Mouse (Mus musculus) hindbrain, embryonic 10.5 days (tissue): ENCODE measurements at regions not wholly inside any gene's neighbourhood (a gene's known extent, or its start where the extent isn't known, plus 50 kb on each side); places are given as distances from the start of the nearest gene placed in this dataset.
A peak's percentile ranks its signal among the peaks of the same experiment; 100 is the strongest.

Experiments
- DNase-seq: peaks from one replicate; pipeline ENCODE4 v3.0.0-alpha.2; 2017; ENCODE audit warnings: low spot score
- H3K27ac ChIP-seq: fragments of 300-500 bp; sonication (generic); 2 replicates; pipeline ENCODE4 v1.5.1; 2016; ENCODE audit warnings: mild to moderate bottlenecking, moderate library complexity
- H3K27me3 ChIP-seq: fragments of 300-500 bp; sonication (generic); 2 replicates; pipeline ENCODE4 v1.6.1; 2016; ENCODE audit warnings: mild to moderate bottlenecking; ENCODE audit not compliant: poor library complexity, insufficient read depth, severe bottlenecking
- H3K36me3 ChIP-seq: fragments of 300-500 bp; sonication (generic); 2 replicates; pipeline ENCODE4 v1.6.1; 2016; ENCODE audit warnings: mild to moderate bottlenecking, moderate library complexity
- H3K4me1 ChIP-seq: fragments of 300-500 bp; sonication (generic); replicated peaks from 2 replicates; pipeline ENCODE4 v1.6.1; 2016; ENCODE audit warnings: mild to moderate bottlenecking
- H3K4me3 ChIP-seq: fragments of 300-500 bp; sonication (generic); 2 replicates; pipeline ENCODE4 v1.5.1; 2016; ENCODE audit warnings: mild to moderate bottlenecking, moderate library complexity
- H3K9me3 ChIP-seq: fragments of 300-500 bp; sonication (generic); 2 replicates; pipeline ENCODE4 v1.6.1; 2016; ENCODE audit warnings: mild to moderate bottlenecking, moderate library complexity
- WGBS: fragments of 180-500 bp; shearing (Covaris S2); methylation state at CpG from one replicate; pipeline ENCODE4 v1.1.7; 2016; 5-methylcytosine and 5-hydroxymethylcytosine counted together

- Histone ChIP-seq H3K4me3 (peak overlapping the region; percentile 36; the same call in 1 of the 2 replicates), H3K9me3 (0 out of 2 replicates have a peak, but pooled peaks cover 7% of the 10 kb centered on the region), H3K36me3 (no peaks in the 10 kb centered on the region), H3K27ac (no peak overlapping the region), H3K27me3 (peaks cover 99% of the 10 kb centered on the region), H3K4me1 (peaks cover 19% of the 10 kb centered on the region)
- WGBS, result 21% methylated on average over 13 of the region's 13 CpGs
- no peak for DNase-seq
Observed at GRCm38 (mm10) chr16:30144818-30145464, 80.8 kb downstream of the Hes1 start.

GRCm38 (mm10) chr16:30145465-30146207 lies 81.5 kb downstream of the Hes1 start:
- peak overlapping the region; percentile 36 for H3K4me3 ChIP-seq
- 12% methylated on average over 16 of the region's 16 CpGs for WGBS
- 0 out of 2 replicates have a peak, but pooled peaks cover 8% of the 10 kb centered on the region for H3K9me3 ChIP-seq
- H3K27ac ChIP-seq, result no peak overlapping the region; the same call in 1 of the 2 replicates
- no peaks in the 10 kb centered on the region for H3K36me3 ChIP-seq
- peaks cover 99% of the 10 kb centered on the region for H3K27me3 ChIP-seq
- H3K4me1 ChIP-seq, result peaks cover 19% of the 10 kb centered on the region
- peak; percentile 46 for DNase-seq

DNA sequence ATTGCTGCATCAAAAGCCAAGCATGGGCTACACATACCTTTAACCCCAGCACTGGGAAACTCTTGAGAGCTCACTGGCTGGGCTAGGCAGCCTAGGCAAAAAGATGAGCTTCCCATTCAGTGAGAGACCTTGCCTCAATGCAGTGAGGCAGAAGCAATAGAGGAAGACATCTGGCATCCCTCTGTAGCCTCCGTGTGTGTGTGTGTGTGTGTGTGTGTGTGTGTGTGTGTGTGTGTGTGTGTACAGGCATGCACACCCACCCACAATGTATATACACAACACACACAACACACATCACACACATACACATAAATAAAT lies 82.0 kb downstream of the Hes1 start:
- Histone ChIP-seq H3K4me3 (no peak overlapping the region), H3K27ac (no peak overlapping the region; the same call in 1 of the 2 replicates), H3K4me1 (peaks cover 19% of the 10 kb centered on the region), H3K9me3 (0 out of 2 replicates have a peak, but pooled peaks cover 8% of the 10 kb centered on the region), H3K36me3 (no peaks in the 10 kb centered on the region), H3K27me3 (peaks cover 99% of the 10 kb centered on the region)
- 64% methylated on average over 1 of the region's 1 CpGs for WGBS
- DNase-seq, result no peak

DNA sequence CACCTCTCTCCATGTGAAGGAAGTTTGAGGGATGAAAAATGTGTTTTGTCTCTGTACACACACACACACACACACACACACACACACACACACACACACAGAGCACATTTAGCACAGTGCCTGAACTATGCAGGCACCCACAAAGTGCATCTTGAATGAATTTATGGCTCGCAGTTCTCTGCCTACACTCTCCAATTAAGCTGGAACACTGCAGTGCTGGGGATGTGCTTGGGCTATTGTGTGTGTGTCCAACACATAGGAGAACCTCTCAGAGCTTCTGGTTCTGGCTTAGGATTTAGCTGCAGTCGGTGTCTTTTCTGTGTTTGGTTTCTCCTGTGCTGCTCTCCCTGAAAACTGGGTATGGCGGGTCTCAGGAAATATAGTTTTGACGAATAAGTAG lies 83.1 kb downstream of the Hes1 start:
- no peak for DNase-seq
- Histone ChIP-seq H3K4me1 (peaks cover 19% of the 10 kb centered on the region), H3K27ac (no peak overlapping the region), H3K4me3 (no peak overlapping the region), H3K36me3 (no peaks in the 10 kb centered on the region), H3K27me3 (peaks cover 96% of the 10 kb centered on the region), H3K9me3 (0 out of 2 replicates have a peak, but pooled peaks cover 8% of the 10 kb centered on the region)
- WGBS, result 90% methylated on average over 4 of the region's 4 CpGs

- no peak overlapping the region for H3K27ac ChIP-seq
- peaks cover 17% of the 10 kb centered on the region for H3K4me1 ChIP-seq
- H3K9me3 ChIP-seq, result 0 out of 2 replicates have a peak, but pooled peaks cover 8% of the 10 kb centered on the region
- no peak overlapping the region for H3K4me3 ChIP-seq
- peaks cover 96% of the 10 kb centered on the region for H3K27me3 ChIP-seq
- 91% methylated on average over 3 of the region's 3 CpGs for WGBS
- DNase-seq, result no peak
- H3K36me3 ChIP-seq, result no peaks in the 10 kb centered on the region
Observed at GRCm38 (mm10) chr16:30151104-30151503, 86.9 kb downstream of the Hes1 start.

- peaks cover 84% of the 10 kb centered on the region for H3K27me3 ChIP-seq
- peaks cover 22% of the 10 kb centered on the region for H3K4me1 ChIP-seq
- H3K36me3 ChIP-seq, result no peaks in the 10 kb centered on the region
- H3K9me3 ChIP-seq, result 0 out of 2 replicates have a peak, but pooled peaks cover 3% of the 10 kb centered on the region
- peak overlapping the region; percentile 56 for H3K27ac ChIP-seq
- DNase-seq, result no peak
- no peak overlapping the region for H3K4me3 ChIP-seq
- WGBS, result 25% methylated on average over 6 of the region's 6 CpGs
Observed at GRCm38 (mm10) chr16:30155070-30155469, 90.9 kb downstream of the Hes1 start.

DNA sequence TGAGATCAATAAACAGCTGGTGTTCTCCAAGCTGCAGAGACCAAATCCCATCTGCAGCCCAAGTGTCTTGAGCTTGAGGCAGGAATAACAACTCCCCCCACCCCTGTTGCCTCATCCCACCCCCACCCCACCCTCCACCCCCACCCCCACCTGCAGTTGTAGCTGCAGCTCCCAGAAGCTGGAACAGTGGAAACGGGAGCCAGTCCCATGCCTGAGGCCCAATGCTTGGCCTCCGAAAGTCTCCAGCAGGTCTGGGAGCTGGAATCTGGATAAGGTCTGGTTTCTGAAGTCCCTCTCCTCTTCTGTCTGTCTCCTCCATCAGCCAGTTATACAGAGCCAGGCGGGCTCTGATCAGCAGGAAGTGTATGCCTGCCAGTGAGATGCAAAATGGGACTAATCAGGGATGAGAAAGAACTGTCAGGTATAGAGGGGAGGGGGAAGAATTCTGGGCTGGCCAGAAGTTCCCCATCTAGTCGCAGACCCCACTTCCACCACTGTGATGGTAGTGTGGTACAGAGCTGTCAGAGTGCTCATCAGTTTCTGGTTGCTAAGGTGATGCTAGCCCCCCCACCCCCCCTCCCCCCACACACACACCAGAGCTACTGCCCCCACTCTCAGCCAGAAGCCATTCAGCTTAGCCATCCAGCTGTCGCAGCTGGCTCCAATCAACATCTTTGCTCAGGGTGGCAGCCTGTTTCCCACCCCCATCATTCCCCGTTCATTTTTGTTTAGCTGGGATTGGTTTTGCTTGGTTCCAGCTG lies 91.5 kb downstream of the Hes1 start:
- Histone ChIP-seq H3K27ac (peak overlapping the region; percentile 56), H3K36me3 (no peaks in the 10 kb centered on the region), H3K9me3 (0 out of 2 replicates have a peak, but pooled peaks cover 3% of the 10 kb centered on the region), H3K27me3 (peaks cover 82% of the 10 kb centered on the region), H3K4me1 (peaks cover 28% of the 10 kb centered on the region), H3K4me3 (no peak overlapping the region)
- 6% methylated on average over 6 of the region's 6 CpGs for WGBS
- peak; percentile 54 for DNase-seq

GRCm38 (mm10) chr16:30158184-30158583 lies 94.0 kb downstream of the Hes1 start:
- 92% methylated on average over 9 of the region's 9 CpGs for WGBS
- H3K27me3 ChIP-seq, result peaks cover 75% of the 10 kb centered on the region
- H3K4me1 ChIP-seq, result peaks cover 31% of the 10 kb centered on the region
- H3K4me3 ChIP-seq, result no peak overlapping the region
- 0 out of 2 replicates have a peak, but pooled peaks cover 3% of the 10 kb centered on the region for H3K9me3 ChIP-seq
- no peak for DNase-seq
- H3K27ac ChIP-seq, result no peak overlapping the region
- no peaks in the 10 kb centered on the region for H3K36me3 ChIP-seq

DNA sequence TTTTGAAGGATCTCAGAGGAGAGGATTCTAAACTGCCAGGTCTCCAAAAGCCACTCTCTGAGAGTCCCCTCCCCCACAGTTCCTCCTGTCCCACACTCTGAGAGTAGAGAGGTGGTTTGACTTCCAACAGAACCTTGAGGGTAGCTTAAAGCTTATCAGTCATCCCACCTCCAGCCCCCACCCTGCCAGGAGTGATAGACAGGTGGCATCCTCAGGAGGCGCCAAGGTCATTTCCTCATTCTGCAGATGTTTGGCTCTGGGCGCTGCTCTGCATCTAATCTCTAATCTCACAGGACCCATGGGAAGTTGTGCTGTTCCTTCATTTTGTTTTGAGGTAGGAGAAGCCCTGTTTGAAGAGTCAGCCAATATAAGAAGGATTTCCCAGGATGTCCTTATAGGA lies 96.2 kb downstream of the Hes1 start:
- Histone ChIP-seq H3K27me3 (peaks cover 56% of the 10 kb centered on the region), H3K4me1 (peaks cover 24% of the 10 kb centered on the region), H3K4me3 (no peak overlapping the region), H3K9me3 (0 out of 2 replicates have a peak, but pooled peaks cover 3% of the 10 kb centered on the region), H3K27ac (no peak overlapping the region), H3K36me3 (no peaks in the 10 kb centered on the region)
- no peak for DNase-seq
- 57% methylated on average over 2 of the region's 2 CpGs for WGBS

GRCm38 (mm10) chr16:30163303-30163702 lies 99.1 kb downstream of the Hes1 start:
- WGBS, result 89% methylated on average over 4 of the region's 4 CpGs

GRCm38 (mm10) chr16:30165667-30166180 lies 101.5 kb downstream of the Hes1 start:
- H3K4me3 ChIP-seq, result no peak overlapping the region
- peaks cover 3% of the 10 kb centered on the region for H3K4me1 ChIP-seq
- no peak overlapping the region for H3K27ac ChIP-seq
- peaks cover 40% of the 10 kb centered on the region for H3K27me3 ChIP-seq
- 89% methylated on average over 3 of the region's 3 CpGs for WGBS
- no peak for DNase-seq
- H3K9me3 ChIP-seq, result no peaks in the 10 kb centered on the region
- no peaks in the 10 kb centered on the region for H3K36me3 ChIP-seq

More at GRCm38 (mm10) chr16:30163303-30163702, 99.1 kb downstream of the Hes1 start:
- peaks cover 10% of the 10 kb centered on the region for H3K4me1 ChIP-seq
- H3K27me3 ChIP-seq, result peaks cover 38% of the 10 kb centered on the region
- 0 out of 2 replicates have a peak, but pooled peaks cover 3% of the 10 kb centered on the region for H3K9me3 ChIP-seq
- H3K36me3 ChIP-seq, result no peaks in the 10 kb centered on the region
- H3K27ac ChIP-seq, result no peak overlapping the region
- no peak overlapping the region for H3K4me3 ChIP-seq
- no peak for DNase-seq

DNA sequence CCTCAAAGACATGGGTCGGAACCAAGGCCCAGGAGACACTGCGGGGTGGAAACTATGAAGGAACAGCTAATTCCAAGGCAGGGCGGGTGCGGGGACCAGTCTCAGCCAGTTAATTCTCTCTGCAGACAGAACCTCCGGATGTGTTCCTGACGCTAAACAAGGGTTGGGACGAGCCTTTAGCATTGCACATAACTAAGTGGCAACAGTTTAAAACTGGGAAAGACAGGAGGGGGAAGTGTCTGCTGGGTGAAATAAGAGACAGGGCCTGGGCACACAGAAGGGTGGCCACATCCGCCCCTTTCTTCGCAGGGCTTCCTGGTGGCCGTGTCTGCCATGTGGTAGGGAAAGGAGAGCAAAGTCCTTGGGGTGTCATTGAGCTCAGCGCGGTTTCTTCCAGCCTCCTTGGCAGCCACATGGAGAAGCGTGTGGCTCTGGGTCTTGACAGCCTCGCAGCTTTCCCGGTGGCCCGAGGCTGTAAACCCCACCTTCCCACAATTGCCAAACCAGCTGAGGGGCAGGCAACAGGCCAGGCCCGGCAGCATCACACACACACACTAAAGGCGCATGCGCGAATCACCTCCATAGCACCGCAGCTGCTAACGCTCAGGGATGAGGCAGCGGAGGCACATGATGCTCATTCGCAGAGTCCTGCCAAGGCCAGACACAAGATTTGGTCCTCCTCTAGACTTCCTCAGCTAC lies 95.8 kb downstream of the Cpn2 start:
- no peak for DNase-seq
- Histone ChIP-seq H3K4me3 (no peak overlapping the region), H3K36me3 (no peaks in the 10 kb centered on the region), H3K4me1 (peaks cover 36% of the 10 kb centered on the region), H3K27ac (no peak overlapping the region), H3K27me3 (peaks cover 81% of the 10 kb centered on the region), H3K9me3 (no peaks in the 10 kb centered on the region)
- 78% methylated on average over 24 of the region's 24 CpGs for WGBS
